Mouse (Mus musculus): ENCODE data around the gene Sos1. TPM values are rescaled to one million over a fixed set of nuclear protein-coding genes. Genes with fewer than 3 reads are reported as not detected.
"Not testable (repeated sequence)": the region's sequence is repeated elsewhere in the genome, so short reads cannot be mapped to it uniquely, and the experiment has no call there.

Gene Sos1
- polyA plus RNA-seq, 1 experiment, result 1.3 TPM

GRCm38 (mm10) chr17:80477679-80478078, 2.6 kb downstream of the Sos1 start:
- peaks cover 72% of the 10 kb centered on the region for H3K4me1 ChIP-seq
- no peaks in the 10 kb centered on the region for H3K27me3 ChIP-seq (replicated peaks)
- no peaks in the 10 kb centered on the region for H3K9me3 ChIP-seq
- H3K36me3 ChIP-seq (replicated peaks; ENCODE audit: low read length), result peaks cover 32% of the 10 kb centered on the region
- peak overlapping the region; percentile 33 for H3K4me3 ChIP-seq (replicated peaks)
- TF ChIP-seq FLI1 (IDR thresholded peaks at IDR 0.05; ENCODE audit: low read length) (no peak), GATA1 (IDR thresholded peaks at IDR 0.05; ENCODE audit: borderline replicate concordance, low read length) (no peak)

DNA sequence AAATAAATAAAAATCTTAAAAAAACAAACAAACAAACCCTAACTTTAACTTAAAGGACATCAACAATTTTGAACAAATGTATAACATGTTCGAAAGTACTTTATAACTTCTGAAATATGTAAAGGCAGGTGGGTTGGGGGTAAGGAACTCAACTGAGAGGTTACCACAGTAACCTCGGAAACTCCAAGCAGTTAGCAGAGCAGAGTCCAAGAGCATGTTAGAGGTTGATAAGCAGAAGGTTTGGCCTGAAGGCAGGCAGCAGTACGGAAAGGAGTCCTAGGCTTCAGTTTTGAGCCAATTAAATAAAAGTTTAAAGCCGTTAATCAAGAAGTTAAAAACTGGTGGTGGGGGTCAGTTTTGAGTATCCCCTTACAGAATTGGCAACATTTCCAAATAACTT, 3.8 kb downstream of the Sos1 start:
- H3K4me3 ChIP-seq (replicated peaks), result no peak overlapping the region
- no peaks in the 10 kb centered on the region for H3K27me3 ChIP-seq (replicated peaks)
- peaks cover 34% of the 10 kb centered on the region for H3K36me3 ChIP-seq (replicated peaks; ENCODE audit: low read length)
- TF ChIP-seq GATA1 (IDR thresholded peaks at IDR 0.05; ENCODE audit: borderline replicate concordance, low read length), result no peak
- TF ChIP-seq FLI1 (IDR thresholded peaks at IDR 0.05; ENCODE audit: low read length), result no peak
- peaks cover 71% of the 10 kb centered on the region for H3K4me1 ChIP-seq
- H3K9me3 ChIP-seq, result no peaks in the 10 kb centered on the region

- peaks cover 67% of the 10 kb centered on the region for H3K4me1 ChIP-seq
- peaks cover 30% of the 10 kb centered on the region for H3K36me3 ChIP-seq (replicated peaks; ENCODE audit: low read length)
- no peak overlapping the region for H3K4me3 ChIP-seq (replicated peaks)
- no peak for TF ChIP-seq GATA1 (IDR thresholded peaks at IDR 0.05; ENCODE audit: borderline replicate concordance, low read length)
- no peak for TF ChIP-seq FLI1 (IDR thresholded peaks at IDR 0.05; ENCODE audit: low read length)
- no peaks in the 10 kb centered on the region for H3K27me3 ChIP-seq (replicated peaks)
- no peaks in the 10 kb centered on the region for H3K9me3 ChIP-seq
Measured at GRCm38 (mm10) chr17:80471056-80471802, 9.0 kb downstream of the Sos1 start.

- H3K27me3 ChIP-seq (replicated peaks); H3K9me3 ChIP-seq: not testable (repeated sequence)
- Histone ChIP-seq H3K4me3 (replicated peaks) (peak overlapping the region; percentile 81), H3K36me3 (replicated peaks; ENCODE audit: low read length) (peaks cover 21% of the 10 kb centered on the region), H3K4me1 (peaks cover 67% of the 10 kb centered on the region)
Measured at GRCm38 (mm10) chr17:80468417-80468894, 11.8 kb downstream of the Sos1 start.

- peaks cover 60% of the 10 kb centered on the region for H3K4me1 ChIP-seq
- H3K4me3 ChIP-seq (replicated peaks), result no peak overlapping the region
- no peaks in the 10 kb centered on the region for H3K27me3 ChIP-seq (replicated peaks)
- TF ChIP-seq FLI1 (IDR thresholded peaks at IDR 0.05; ENCODE audit: low read length) (no peak), GATA1 (IDR thresholded peaks at IDR 0.05; ENCODE audit: borderline replicate concordance, low read length) (no peak)
- no peaks in the 10 kb centered on the region for H3K9me3 ChIP-seq
- peaks cover 74% of the 10 kb centered on the region for H3K36me3 ChIP-seq (replicated peaks; ENCODE audit: low read length)
Measured at GRCm38 (mm10) chr17:80460258-80460657, 20.0 kb downstream of the Sos1 start.

DNA sequence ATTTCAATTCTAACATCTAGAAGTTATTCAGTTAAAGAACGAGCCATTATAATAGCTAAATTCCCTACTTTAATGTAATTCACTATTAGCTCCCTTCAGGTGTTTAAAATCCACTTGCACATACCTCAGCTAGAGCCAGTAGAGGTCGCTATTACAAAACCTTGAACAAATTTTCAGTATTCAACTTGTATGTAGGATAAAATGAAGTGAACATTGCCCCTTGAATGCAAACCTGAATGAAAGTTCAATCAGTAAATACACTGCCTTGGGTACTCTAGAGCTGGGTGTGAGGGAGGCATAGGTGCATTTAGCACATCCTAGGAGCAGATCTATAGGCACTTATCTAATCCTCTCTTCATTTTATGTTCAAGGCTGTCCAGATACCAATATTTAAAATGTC, 24.6 kb downstream of the Sos1 start:
- H3K9me3 ChIP-seq, result no peaks in the 10 kb centered on the region
- H3K27me3 ChIP-seq (replicated peaks), result no peaks in the 10 kb centered on the region
- peaks cover 36% of the 10 kb centered on the region for H3K4me1 ChIP-seq
- no peak overlapping the region for H3K4me3 ChIP-seq (replicated peaks)
- TF ChIP-seq GATA1 (IDR thresholded peaks at IDR 0.05; ENCODE audit: borderline replicate concordance, low read length), result no peak
- TF ChIP-seq FLI1 (IDR thresholded peaks at IDR 0.05; ENCODE audit: low read length), result no peak
- H3K36me3 ChIP-seq (replicated peaks; ENCODE audit: low read length), result peaks cover 89% of the 10 kb centered on the region

DNA sequence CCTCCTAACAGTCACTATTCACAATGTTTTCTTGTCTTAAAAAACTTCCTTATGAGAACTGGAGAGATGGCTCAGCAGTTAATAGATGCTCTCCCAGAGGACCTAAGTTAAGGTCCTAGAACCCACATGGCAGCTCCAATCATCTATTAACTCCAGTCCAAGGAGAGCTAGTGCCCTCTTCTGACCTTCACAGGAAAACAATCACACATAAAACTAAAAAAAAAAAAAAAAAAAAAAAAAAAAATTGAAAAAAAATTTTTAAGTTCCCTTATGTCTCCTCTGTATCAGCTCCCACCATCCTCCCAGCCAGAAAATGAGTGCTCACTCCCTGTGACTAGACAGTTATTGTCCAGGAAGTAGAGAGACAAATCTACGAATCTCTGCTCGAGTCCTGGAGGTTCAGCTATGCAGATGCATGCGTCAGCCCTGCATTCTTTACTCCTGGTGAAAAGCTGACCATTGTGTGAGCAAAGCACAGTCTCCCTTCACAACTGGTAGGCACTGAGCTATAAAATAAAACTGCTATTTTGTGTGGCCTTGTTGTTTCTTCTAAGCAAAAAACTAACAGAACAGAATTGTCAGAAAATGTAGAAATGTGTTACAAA, 29.7 kb downstream of the Sos1 start:
- H3K36me3 ChIP-seq (replicated peaks; ENCODE audit: low read length), result peaks cover 94% of the 10 kb centered on the region
- H3K9me3 ChIP-seq, result no peaks in the 10 kb centered on the region
- no peaks in the 10 kb centered on the region for H3K27me3 ChIP-seq (replicated peaks)
- no peak overlapping the region for H3K4me3 ChIP-seq (replicated peaks)
- no peak for TF ChIP-seq GATA1 (IDR thresholded peaks at IDR 0.05; ENCODE audit: borderline replicate concordance, low read length)
- TF ChIP-seq FLI1 (IDR thresholded peaks at IDR 0.05; ENCODE audit: low read length), result no peak
- peaks cover 8% of the 10 kb centered on the region for H3K4me1 ChIP-seq

DNA sequence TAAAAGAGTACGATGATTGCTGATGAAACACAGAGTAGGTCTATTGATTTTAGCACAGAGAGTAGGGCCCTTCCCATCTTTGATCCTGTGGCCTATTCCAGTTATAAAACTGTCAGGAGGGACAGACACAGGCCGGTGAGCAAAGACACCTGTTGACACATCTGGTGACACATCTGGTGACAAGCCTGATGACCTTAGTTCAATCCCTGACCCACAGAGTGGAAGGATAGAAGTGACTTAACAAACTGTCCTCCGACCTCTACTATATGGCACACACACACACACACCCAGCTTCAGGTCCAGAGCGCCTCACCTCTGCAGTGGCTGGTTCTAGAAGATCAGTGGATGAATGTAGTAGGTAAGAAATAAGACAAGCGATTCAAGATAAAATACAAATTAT, 33.8 kb downstream of the Sos1 start:
- H3K9me3 ChIP-seq, result no peaks in the 10 kb centered on the region
- no peaks in the 10 kb centered on the region for H3K27me3 ChIP-seq (replicated peaks)
- H3K4me3 ChIP-seq (replicated peaks), result no peak overlapping the region
- H3K36me3 ChIP-seq (replicated peaks; ENCODE audit: low read length), result peaks cover 96% of the 10 kb centered on the region
- TF ChIP-seq GATA1 (IDR thresholded peaks at IDR 0.05; ENCODE audit: borderline replicate concordance, low read length), result no peak
- no peak for TF ChIP-seq FLI1 (IDR thresholded peaks at IDR 0.05; ENCODE audit: low read length)
- H3K4me1 ChIP-seq, result peaks cover 14% of the 10 kb centered on the region

DNA sequence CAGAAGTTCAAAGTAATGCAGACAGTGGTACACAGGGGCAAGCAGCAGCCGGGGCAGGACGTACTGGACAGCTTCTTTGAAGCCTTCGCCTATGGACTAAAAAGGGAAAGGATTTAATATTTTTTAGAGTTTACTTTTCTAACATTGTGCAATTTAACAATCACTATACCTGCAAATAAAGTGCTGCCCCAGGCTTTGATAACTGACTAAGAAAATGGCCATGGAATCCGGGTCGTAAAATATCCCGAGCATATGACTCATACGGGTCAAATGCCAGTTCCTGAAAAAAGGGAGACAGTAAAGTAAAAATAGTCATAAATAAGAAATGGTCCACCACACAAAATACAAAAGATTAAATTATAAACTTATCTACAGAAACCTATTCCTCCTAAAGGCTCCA, 34.8 kb downstream of the Sos1 start:
- Histone ChIP-seq H3K4me1 (peaks cover 9% of the 10 kb centered on the region), H3K36me3 (replicated peaks; ENCODE audit: low read length) (peaks cover 93% of the 10 kb centered on the region), H3K27me3 (replicated peaks) (no peaks in the 10 kb centered on the region), H3K9me3 (no peaks in the 10 kb centered on the region), H3K4me3 (replicated peaks) (no peak overlapping the region)
- TF ChIP-seq GATA1 (IDR thresholded peaks at IDR 0.05; ENCODE audit: borderline replicate concordance, low read length), result no peak
- no peak for TF ChIP-seq FLI1 (IDR thresholded peaks at IDR 0.05; ENCODE audit: low read length)

GRCm38 (mm10) chr17:80435680-80436079, 44.6 kb downstream of the Sos1 start:
- Histone ChIP-seq H3K36me3 (replicated peaks; ENCODE audit: low read length) (peaks cover 93% of the 10 kb centered on the region), H3K9me3 (no peaks in the 10 kb centered on the region), H3K4me1 (peaks cover 18% of the 10 kb centered on the region), H3K27me3 (replicated peaks) (no peaks in the 10 kb centered on the region), H3K4me3 (replicated peaks) (no peak overlapping the region)
- TF ChIP-seq GATA1 (IDR thresholded peaks at IDR 0.05; ENCODE audit: borderline replicate concordance, low read length) (no peak), FLI1 (IDR thresholded peaks at IDR 0.05; ENCODE audit: low read length) (no peak)

Data from megakaryocyte, embryonic 14.5 days (primary cell).